Mouse (Mus musculus) MN1 (cell line): ENCODE measurements around the gene Tekt1.
A peak's percentile ranks its signal among the peaks of the same experiment; 100 is the strongest.

Experiments
- DNase-seq: peaks from one replicate; pipeline ENCODE4 v3.0.0-alpha.2; 2016; ENCODE audit warnings: low spot score

The Tekt1 gene

DNA sequence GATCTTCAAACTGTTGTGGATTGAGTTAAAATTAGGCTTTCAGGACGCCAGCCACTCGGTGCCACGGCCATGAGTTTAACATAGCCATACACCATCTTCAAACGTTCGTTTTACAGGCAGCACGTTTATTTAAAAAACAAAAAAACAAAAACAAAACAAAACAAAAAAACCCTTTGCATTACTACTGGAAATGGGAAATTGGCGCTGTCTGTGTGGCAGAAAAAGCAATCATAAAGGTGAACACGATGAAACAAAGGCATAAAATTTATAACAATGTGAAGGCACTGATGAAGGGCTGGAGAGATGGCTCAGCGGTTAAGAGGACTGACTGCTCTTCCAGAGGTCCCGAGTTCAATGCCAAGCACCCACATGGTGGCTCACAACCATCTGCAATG is at the start of gene Tekt1:
Tekt1 (minus strand) TSS at position 96 of the 395 bp plus-strand sequence.
- DNase-seq = no peak

- no peak for DNase-seq
These were observed 49.7 kb upstream of the Tekt1 start for GRCm38 (mm10) chr11:72411945-72412344.

GRCm38 (mm10) chr11:72411093-72411921 is 49.1 kb upstream of the Tekt1 start, which contains the start of gene Smtnl2:
TSS of gene Smtnl2 (minus strand) at chr11:72411713.
- peak; percentile 46 for DNase-seq

- DNase-seq = no peak
These were observed 48.4 kb upstream of the Tekt1 start for GRCm38 (mm10) chr11:72410521-72411092.

DNA sequence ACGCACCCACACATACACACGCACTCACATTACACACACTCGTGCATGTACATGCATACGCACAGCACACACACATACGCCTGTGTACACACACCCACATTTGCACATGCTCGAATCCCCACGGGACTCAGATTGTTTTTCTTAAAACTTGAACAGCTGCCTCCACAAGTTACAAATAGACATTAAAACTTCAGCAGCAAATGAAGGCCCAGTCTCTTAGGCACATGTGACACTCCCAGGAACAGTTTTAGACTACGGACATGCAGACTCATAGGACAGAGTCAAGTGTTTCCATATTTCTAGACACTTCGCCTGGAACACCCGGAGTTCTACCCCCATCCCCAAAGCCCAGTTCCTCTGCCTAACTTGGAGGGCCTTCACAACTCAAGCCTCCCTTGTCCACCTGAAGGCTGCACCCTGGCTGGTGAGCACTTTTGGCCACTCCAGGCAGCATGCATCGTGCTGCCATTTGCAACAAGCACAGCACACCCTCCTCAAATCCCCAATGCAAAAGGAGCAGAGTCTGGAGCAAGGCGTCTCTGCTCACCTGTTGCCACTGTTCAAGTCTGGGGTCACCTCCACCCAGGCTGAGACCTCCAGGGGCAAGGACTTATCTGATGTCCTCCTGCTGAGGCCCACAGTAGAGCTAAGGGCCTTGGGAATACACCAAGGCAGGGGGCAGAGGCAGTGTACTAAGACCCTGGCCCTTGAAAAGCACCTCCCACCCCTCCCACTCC is 47.6 kb upstream of the Tekt1 start:
- DNase-seq = no peak

GRCm38 (mm10) chr11:72408451-72409170 is 46.4 kb upstream of the Tekt1 start:
- no peak for DNase-seq

- no peak for DNase-seq
These were observed 45.3 kb upstream of the Tekt1 start for GRCm38 (mm10) chr11:72407574-72407973.

- DNase-seq = no peak
These were observed 44.8 kb upstream of the Tekt1 start for GRCm38 (mm10) chr11:72407081-72407480.

- no peak for DNase-seq
These were observed 43.9 kb upstream of the Tekt1 start for GRCm38 (mm10) chr11:72406079-72406675.

- no peak for DNase-seq
These were observed 43.3 kb upstream of the Tekt1 start for GRCm38 (mm10) chr11:72405532-72405931.

GRCm38 (mm10) chr11:72402969-72403368 is 40.7 kb upstream of the Tekt1 start:
- no peak for DNase-seq

GRCm38 (mm10) chr11:72402017-72402416 is 39.8 kb upstream of the Tekt1 start:
- no peak for DNase-seq

DNA sequence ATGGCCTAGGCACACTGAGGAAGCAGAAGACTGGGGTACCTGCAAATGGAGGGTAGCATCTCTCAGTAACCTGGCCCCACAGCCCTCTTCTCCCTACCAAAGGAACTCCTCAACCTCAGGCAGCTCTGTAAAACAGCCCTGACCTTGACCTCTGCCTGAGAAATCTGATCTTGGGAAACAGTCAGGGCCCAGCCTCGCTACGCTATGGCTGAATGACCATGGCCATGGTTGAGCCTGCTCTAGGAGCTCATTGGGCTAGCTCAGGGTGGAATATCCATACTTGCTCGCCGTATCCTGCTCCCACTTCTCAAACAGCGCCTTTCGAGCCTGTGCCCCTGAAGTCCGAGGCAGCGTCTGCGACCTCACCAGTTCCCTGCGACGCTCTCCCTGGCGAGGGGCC is 38.8 kb upstream of the Tekt1 start:
- no peak for DNase-seq

DNA sequence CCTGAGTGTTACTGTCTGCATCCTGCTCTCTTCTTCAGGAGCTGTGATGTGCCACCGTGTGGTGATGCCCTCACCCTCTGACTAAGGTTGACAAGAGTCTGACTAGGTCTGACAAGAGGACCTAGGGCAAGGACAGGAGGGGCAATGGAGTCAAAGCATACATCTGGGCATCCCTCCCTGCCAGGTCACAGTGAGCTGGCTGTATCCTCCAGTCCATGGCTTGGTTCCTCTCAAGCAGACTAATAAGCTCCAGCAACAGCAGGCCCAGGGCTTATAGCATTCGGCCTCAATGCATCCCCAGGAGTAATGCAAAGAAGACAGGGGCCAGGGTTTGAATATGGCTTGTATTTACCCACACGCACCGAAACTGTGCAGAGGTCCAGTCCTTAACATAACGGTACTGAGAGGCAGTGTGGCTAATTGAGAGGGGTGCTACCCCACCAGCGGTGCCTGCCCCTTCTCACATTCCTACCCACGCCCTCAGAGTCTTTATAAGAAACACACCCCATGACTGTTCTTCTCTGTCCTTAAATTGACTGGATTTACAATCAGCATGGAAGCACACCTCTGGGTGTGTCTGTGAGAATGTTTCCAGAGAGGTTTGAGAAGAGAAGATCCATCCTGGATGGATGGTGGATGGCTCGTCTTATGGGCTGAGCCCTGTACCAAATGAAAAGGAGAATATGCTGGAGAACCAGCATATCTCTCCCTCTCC is 35.7 kb upstream of the Tekt1 start:
- no peak for DNase-seq

DNA sequence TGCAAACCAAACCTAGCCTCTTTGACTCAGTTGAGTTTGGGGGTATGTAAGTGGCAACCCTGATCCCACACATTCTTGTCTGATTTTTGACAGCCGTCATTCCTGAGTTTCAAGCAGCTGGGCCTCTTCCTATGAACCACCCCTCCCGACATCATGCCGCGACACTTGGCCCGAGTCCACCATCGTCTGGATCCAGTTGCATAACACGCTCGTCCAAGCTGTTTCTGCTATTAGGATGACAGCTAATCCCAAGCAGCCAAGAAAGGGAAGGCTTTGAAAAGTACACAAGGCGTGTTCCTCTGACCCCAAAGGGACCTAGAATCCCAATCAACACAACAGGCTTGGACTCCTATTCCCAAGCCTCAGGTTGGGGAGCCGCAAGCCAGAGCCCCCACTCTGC is 34.8 kb upstream of the Tekt1 start:
- no peak for DNase-seq

GRCm38 (mm10) chr11:72396621-72397020 is 34.4 kb upstream of the Tekt1 start:
- no peak for DNase-seq

DNA sequence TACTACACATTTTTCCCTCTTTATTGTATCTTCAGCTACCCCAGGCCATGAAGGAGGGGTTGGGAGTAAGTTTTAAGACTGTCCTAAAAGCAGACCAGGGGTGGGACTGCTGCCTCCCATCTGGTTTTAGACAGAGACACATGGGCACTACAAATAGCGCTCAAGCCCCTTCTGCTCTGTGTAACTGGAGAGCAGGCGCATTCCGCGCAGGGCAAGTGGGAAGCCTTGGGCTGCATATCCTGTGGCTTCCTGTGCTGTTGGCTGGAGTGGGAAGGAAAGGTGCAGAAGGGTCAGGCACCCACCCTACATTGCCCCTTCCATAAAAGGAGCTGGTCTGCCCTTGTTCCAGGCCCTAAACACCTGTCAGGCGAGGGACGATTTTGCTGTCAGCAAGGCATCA is 33.4 kb upstream of the Tekt1 start:
- no peak for DNase-seq

- DNase-seq = no peak
These were observed 32.5 kb upstream of the Tekt1 start for GRCm38 (mm10) chr11:72394694-72395093.

DNA sequence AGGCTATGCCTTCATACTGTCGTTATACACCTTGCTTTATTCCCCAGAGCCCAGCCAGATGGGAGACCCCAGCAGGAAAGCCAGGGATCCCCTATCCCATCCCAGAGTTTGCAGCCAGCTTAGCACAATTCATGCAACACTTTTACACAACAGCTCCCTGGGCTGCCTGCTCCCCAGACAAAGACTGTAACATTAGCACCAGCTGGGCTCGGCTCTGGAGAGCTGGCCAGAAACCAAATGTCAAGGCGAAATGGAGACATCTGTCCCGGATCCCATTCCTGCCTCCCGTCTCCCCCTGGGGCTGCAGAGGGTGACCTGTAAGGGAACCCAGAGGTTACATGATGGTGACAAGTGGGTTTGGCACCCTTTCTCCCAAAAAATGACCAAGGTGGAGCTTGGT is 31.4 kb upstream of the Tekt1 start:
- no peak for DNase-seq

- DNase-seq = no peak
These were observed 31.0 kb upstream of the Tekt1 start for GRCm38 (mm10) chr11:72393243-72393642.

- DNase-seq = no peak
These were observed 28.9 kb upstream of the Tekt1 start for GRCm38 (mm10) chr11:72391181-72391580.
